Mouse (Mus musculus) CD4-positive, CD25-positive, alpha-beta regulatory T cell, adult 4 months (primary cell): ENCODE measurements at regions not wholly inside any gene's neighbourhood (a gene's known extent, or its start where the extent isn't known, plus 50 kb on each side); places are given as distances from the start of the nearest gene placed in this dataset.
A peak's percentile ranks its signal among the peaks of the same experiment; 100 is the strongest.

Experiments used
- ATAC-seq: one replicate; pipeline ENCODE4 v1.8.0; 2017

DNA sequence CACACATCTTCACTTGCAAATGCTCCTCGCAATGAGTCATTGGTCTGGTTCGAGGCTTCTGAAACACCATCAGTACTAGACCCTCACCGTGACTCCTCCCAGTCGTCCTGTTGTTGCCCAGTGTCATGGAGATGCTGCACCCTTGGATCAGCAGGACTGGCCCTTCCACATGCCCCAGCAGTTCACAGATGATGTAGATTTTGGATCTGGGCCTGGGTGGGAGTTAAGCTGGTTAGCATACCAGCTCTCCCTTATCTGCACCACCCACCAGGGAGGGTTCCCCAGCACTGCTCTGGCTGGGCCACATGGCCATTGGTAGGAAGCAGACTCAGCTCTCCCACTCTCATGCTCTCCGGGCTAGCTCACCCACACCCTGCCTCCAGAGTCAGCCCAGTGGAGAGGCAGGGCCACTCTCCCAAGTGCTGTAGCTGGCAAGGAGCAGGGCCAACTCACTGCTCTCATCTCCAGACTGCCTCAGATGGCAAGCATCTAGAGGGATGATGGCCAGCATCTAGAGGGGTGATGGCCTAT is 60.8 kb upstream of the Thy1 start:
- ATAC-seq, result no peak

DNA sequence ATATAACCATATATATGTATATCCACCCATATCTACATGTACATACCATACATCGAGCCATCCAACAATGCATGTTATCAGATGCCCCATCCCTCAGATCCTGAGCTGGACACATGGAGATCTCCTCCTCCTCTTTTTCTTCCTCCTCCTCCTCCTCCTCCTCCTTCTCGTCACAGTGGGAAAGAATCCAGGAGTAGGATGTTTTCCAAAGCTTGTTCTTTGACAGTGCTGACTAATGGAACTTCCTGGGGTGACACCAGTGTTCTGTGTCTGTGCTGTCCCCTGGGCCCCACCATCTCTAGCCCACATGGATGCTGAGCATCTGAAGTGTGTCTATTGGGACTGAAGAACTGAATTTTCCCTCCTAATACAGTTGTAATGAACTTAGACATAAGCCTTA is 60.0 kb upstream of the Thy1 start:
- no peak for ATAC-seq

DNA sequence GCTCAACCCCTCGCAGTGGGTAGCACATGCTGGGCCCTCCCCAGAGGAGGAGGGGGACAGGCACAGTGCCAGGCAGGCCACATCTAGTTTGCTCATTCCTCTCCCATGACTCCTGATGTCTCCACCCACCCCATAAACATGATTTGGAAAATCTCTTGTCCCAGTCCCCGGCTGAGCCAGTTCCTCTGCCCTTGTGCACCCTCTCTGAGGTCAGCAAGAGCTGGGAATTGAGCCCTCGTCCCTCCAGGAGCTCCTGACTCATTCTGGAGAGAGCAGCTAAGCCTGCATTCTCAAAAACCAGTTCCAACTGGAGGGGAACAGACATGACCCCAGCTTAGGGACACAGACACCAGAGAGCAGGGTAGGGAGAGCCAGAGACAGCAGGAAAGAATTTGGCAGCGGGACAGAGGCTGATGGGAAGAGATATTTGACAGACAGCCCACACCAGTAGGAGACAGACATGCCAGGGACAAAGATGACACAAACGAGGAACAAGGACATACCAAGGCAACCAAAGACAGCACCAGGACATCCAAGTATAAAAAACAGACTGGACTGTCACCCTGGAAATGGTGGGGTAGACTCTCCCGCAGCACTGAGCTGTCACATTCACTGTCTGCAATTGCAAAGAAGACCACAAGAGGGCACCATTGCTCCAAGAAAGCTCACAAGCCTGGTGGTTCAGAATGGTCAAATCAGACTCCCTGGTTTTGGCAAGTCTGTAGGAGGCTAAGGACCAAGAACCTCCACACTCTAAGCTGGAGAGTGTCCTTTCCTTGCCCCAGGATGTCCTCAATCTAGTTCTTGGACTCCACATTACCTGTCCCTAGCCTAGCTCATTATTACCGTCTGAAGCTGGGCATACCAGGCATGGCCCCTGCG is 58.8 kb upstream of the Thy1 start:
- ATAC-seq, result peak; percentile 69

DNA sequence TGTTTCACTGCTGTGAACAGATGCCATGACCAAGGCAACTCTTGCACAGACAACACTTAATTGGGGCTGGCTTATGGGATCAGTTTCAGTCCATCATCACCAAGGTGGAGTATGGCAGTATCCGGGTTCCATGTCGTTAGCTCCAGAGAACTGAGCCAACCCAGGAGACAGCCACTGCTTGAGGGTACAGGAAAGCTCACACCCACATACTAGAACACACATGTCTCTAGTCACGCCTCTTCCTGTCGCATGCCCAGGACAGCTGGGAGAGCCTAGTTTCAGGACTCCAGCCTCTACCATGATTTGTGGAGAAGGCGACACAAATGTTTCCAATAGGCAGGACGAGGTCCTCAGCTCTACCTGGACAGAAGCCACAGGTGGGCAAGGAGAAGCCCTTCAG is 55.2 kb upstream of the Thy1 start:
- peak; percentile 69 for ATAC-seq

DNA sequence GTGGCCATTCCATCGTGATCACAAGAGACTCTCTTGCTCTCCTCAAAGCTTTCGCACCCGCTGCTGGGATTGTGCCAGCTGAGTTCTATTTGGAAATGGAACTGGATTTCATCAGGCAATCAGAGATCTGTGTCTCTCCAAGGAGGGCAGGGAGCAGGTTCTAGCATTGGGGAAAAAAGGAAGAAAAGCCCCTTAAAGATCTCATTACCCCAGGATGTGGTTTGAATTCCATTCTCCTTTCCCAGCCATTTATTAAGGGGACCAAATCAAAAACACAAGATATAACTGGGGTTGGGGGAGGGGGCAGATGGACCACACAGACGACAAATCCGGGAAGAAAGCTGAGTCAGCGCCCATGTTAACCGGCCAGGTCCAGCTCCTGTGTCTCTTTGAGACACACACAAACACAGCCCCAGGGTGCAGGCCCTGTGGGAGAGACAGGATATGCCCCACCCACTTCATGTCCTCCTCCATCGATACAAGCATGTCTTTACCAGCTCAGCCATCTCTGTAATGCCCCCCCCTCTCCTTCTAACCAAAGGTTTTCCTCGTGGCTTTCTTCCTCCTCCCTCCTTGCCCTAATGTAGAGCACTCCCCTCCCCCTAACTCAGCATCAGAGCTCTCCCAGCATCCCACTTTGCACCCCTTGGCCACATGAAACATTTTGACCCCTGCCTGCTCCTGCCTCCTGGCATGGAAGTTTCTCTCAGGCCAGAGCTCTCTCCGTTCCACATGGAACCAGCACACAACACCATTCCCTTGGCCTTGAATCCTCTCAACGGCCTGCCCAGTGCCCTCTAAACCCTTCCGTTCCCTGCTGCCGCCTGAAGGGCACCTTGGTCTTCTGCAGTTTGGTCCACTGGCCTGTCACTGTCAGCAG is 54.0 kb upstream of the Thy1 start:
- peak; percentile 58 for ATAC-seq

DNA sequence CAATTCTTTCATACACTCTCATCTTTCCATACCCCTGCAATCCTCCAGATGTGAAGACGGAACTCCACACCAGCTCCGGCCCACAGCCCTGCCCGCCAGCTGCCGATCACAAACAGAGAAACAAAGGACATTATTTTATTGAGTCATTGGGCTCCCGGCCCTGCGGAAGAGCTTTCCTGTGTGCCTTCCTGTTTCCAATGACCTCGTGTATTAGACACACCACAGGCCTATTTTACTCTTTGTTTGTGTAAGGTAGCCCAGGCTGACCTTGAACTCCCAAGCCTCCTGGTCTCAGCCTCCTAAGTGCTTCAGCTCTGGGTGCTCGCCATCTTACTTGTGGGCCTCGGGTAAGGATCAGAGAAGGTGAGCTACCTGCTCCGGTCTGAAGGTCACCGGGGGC is 53.1 kb upstream of the Thy1 start:
- no peak for ATAC-seq

DNA sequence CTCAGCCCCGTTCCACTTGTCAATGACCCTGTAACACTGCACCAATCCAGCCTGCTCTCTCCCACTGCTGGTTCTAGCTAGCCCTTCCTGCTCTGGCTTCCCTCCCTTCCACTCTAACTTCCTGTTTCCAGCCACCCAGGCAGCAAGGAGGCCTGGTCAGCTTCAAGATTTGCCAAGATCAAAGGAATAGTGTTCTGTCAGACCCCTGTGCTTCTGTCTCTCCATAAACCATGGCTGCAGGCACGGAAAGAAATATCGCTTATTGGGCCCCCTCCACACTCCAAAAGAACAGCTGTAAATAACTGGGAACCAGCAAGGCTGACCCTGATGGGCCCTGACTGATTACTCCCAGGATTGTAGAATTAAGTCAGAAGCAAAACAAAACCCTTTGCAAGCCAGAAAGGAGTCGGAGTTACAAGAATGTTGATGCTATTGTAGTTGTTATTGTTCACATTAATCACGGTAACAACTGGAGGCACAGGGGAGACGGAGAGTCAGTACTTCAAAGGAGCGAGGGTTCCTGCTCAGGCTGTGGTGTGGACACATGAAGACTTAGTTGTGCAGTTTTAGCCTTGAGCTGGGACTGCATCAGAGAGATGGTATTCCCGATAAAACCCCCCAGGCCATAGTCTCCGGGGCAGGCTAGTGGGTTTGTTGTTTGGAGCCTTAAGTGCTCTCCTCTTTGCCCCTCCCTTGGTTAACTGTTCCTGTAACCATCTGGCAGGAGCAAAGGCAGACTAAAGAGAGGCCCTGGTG is 49.8 kb upstream of the Thy1 start:
- ATAC-seq, result no peak
